7 mouse cellular contexts compared by ENCODE assay signal in the genomic region with DNA sequence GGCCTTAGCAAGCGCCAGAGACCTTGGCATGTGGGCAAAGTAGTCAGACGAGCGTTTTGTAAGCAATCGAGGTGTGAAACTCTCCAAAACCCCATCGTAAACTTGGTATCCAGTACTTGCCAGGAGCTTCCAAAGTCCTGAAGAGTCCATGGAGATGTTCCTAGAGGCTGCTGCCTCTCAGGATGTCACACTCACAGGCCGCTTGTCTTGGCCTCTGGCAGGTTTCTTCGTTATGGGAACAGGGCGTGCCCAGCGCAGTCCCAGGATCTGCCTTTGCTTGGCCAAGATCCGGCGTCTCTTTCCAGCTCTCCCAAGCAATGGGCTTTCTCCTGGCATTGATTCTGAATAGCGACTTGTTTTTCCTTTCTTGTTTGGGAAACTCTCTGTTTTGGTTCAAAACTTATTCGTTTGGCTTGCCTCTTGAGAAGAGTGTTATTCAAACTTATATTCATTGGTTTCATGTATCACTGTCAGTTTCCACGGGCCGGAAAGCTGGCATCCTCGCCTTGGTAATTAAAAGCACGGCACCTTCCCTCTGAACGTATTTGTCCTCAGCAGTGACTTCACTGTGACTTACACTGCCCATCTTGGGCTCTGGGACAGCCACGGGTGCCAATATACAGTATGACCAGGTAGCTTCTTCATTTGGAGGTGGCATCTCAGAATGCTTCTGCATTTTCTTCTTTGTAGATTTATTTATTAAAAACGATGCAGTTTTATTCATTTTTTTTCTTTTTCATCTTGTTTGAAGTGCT. TPM values are rescaled to one million over a fixed set of nuclear protein-coding genes. Genes with fewer than 3 reads are reported as not detected.
DNase-seq lines count a peak whose midpoint lies in the region; ATAC-seq and TF ChIP-seq lines count a peak whose summit lies in the region.

No protein-coding gene starts in this region.

- H3K9me3 ChIP-seq in CH12.LX (replicated peaks; ENCODE audit: low read length): no peaks in the 10 kb centered on the region
- H3K9me3 ChIP-seq in ES-E14 (ENCODE audit: control insufficient read depth, insufficient read depth, low read depth, low read length): no peaks in the 10 kb centered on the region
- no peaks in the 10 kb centered on the region for H3K9me3 ChIP-seq in erythroblast, embryonic 14.5 days (ENCODE audit: control insufficient read depth, low read length)
- no peaks in the 10 kb centered on the region for H3K9me3 ChIP-seq in heart, postnatal 0 days (replicated peaks; ENCODE audit: control insufficient read depth, low read length)
- no peaks in the 10 kb centered on the region for H3K9me3 ChIP-seq in midbrain, embryonic 11.5 days (ENCODE audit: control insufficient read depth, low read length)

- WGBS in heart, postnatal 0 days: 11% methylated on average over 20 of the region's 20 CpGs
- 20% methylated on average over 20 of the region's 20 CpGs for WGBS in midbrain, embryonic 11.5 days

- H3K27ac ChIP-seq in CH12.LX (ENCODE audit: insufficient read depth, low read depth) (peak overlapping the region; percentile 89), ES-E14 (ENCODE audit: insufficient read depth, low read depth, low read length, poor library complexity, severe bottlenecking) (peak overlapping the region; percentile 92)
- H3K27ac ChIP-seq in heart, postnatal 0 days (ENCODE audit: low read depth): peak overlapping the region; percentile 94
- H3K27ac ChIP-seq in midbrain, embryonic 11.5 days (ENCODE audit: low read depth, low read length): peak overlapping the region; percentile 66

- peaks cover 51% of the 10 kb centered on the region for H3K79me2 ChIP-seq in CH12.LX (replicated peaks; ENCODE audit: control insufficient read depth, extremely low read depth, insufficient read depth, poor library complexity, severe bottlenecking)

- H3K4me1 ChIP-seq in CH12.LX (ENCODE audit: control insufficient read depth in 1 of 2, insufficient read depth in 2 of 2): peaks cover 17 to 73% of the 10 kb centered on the region in 2 experiments
- H3K4me1 ChIP-seq in ES-E14 (ENCODE audit: control insufficient read depth in 2 of 2, insufficient read depth in 2 of 2, low read length in 2 of 2, poor library complexity in 1 of 2): peaks cover 6 to 12% of the 10 kb centered on the region in 2 experiments; a peak in 3 of 4 replicates
- H3K4me1 ChIP-seq in erythroblast, embryonic 14.5 days (ENCODE audit: control insufficient read depth): peaks cover 44% of the 10 kb centered on the region
- H3K4me1 ChIP-seq in heart, postnatal 0 days (ENCODE audit: control insufficient read depth, insufficient read depth): peaks cover 39% of the 10 kb centered on the region
- H3K4me1 ChIP-seq in midbrain, embryonic 11.5 days (ENCODE audit: control insufficient read depth, insufficient read depth, low read length): peaks cover 28% of the 10 kb centered on the region

- peak overlapping the region; percentile 80 for H3K4me2 ChIP-seq in CH12.LX (ENCODE audit: insufficient read depth, low read depth, poor library complexity, severe bottlenecking)
- H3K4me2 ChIP-seq in heart, postnatal 0 days (ENCODE audit: low read depth, low read length): peak overlapping the region; percentile 90
- peak overlapping the region; percentile 84 for H3K4me2 ChIP-seq in midbrain, embryonic 11.5 days

- ATAC-seq in heart, postnatal 0 days (ENCODE audit: insufficient read depth, low read depth): no peak
- no peak for ATAC-seq in midbrain, embryonic 11.5 days (ENCODE audit: low FRiP score)
- no peak for ATAC-seq in inflammation-experienced regulatory T-cells, adult 6 months

- TF ChIP-seq RAD21 in CH12.LX (IDR thresholded peaks at IDR 0.05; ENCODE audit: low read depth, low read length): no peak

- no peaks in the 10 kb centered on the region for H3K27me3 ChIP-seq in CH12.LX (replicated peaks)
- no peaks in the 10 kb centered on the region for H3K27me3 ChIP-seq in erythroblast, embryonic 14.5 days (ENCODE audit: control insufficient read depth)
- H3K27me3 ChIP-seq in heart, postnatal 0 days (ENCODE audit: control insufficient read depth, insufficient read depth, low read length): no peaks in the 10 kb centered on the region
- no peaks in the 10 kb centered on the region for H3K27me3 ChIP-seq in midbrain, embryonic 11.5 days (ENCODE audit: control insufficient read depth, insufficient read depth, low read length)

- in situ Hi-C loops in CH12.LX (cut with MboI; ENCODE audit: low pct_ligation_motif_present, low pct_unique_long_range_greater_than_20kb, low sequenced_read_pairs): loop anchor here (5.0 to 10.0 kb wide), 2 partner anchors 50 to 82 kb away; no protein-coding TSS in a partner anchor
- in situ Hi-C loops in ES-E14 (cut with MboI; ENCODE audit: low sequenced_read_pairs in 2 of 2, unreplicated experiment in 2 of 2): no loop called here

- dilution Hi-C loops in CH12.LX (cut with MboI; ENCODE audit: extremely low pct_ligation_motif_present, extremely low pct_unique_long_range_greater_than_20kb, low sequenced_read_pairs): no loop called here

- no peak for TF ChIP-seq EP300 in CH12.LX (IDR thresholded peaks at IDR 0.05; ENCODE audit: low read length)
- no peak for TF ChIP-seq EP300 in heart, postnatal 0 days (IDR thresholded peaks at IDR 0.05; ENCODE audit: low read depth)

- H3K9ac ChIP-seq in CH12.LX (ENCODE audit: insufficient read depth, low read depth): peak overlapping the region; percentile 91
- peak overlapping the region; percentile 98 for H3K9ac ChIP-seq in ES-E14 (ENCODE audit: insufficient read depth, low read depth, low read length, poor library complexity, severe bottlenecking)
- peak overlapping the region; percentile 68 for H3K9ac ChIP-seq in heart, postnatal 0 days (replicated peaks; ENCODE audit: low read depth, low read length)
- H3K9ac ChIP-seq in midbrain, embryonic 11.5 days (ENCODE audit: low read length): peak overlapping the region; percentile 84

- no peak for TF ChIP-seq CTCF in CH12.LX (conservative IDR thresholded peaks at IDR 0.05 in 1 of 2, IDR thresholded peaks at IDR 0.05 in 1 of 2; ENCODE audit: low read depth in 2 of 2, low read length in 2 of 2)
- no peak for TF ChIP-seq CTCF in heart, postnatal 0 days (IDR thresholded peaks at IDR 0.05; ENCODE audit: low read depth)

- TF ChIP-seq POLR2A in CH12.LX (IDR thresholded peaks at IDR 0.05; ENCODE audit: low read depth, low read length): no peak

- peak overlapping the region; percentile 76 to 88 (median 81) for H3K4me3 ChIP-seq in CH12.LX (replicated peaks in 1 of 3; ENCODE audit: low read depth in 2 of 3, low read length in 2 of 3, poor library complexity in 1 of 3)
- H3K4me3 ChIP-seq in ES-E14 (ENCODE audit: insufficient read depth in 1 of 2, low read depth in 1 of 2, low read length in 2 of 2, poor library complexity in 1 of 2, severe bottlenecking in 1 of 2): peak overlapping the region; percentile 79 to 97
- H3K4me3 ChIP-seq in erythroblast, embryonic 14.5 days (replicated peaks): peak overlapping the region; percentile 94
- H3K4me3 ChIP-seq in heart, postnatal 0 days (ENCODE audit: low read depth, low read length): peak overlapping the region; percentile 68
- H3K4me3 ChIP-seq in midbrain, embryonic 11.5 days (ENCODE audit: low read depth, low read length): peak overlapping the region; percentile 60

- peaks cover 16 to 35% of the 10 kb centered on the region in 2 experiments for H3K36me3 ChIP-seq in CH12.LX (replicated peaks in 1 of 2; ENCODE audit: control insufficient read depth in 1 of 2, insufficient read depth in 1 of 2, low read length in 1 of 2)
- peaks cover 13% of the 10 kb centered on the region for H3K36me3 ChIP-seq in ES-E14 (ENCODE audit: control insufficient read depth, insufficient read depth, low read length, poor library complexity, severe bottlenecking)
- peaks cover 23% of the 10 kb centered on the region for H3K36me3 ChIP-seq in erythroblast, embryonic 14.5 days (ENCODE audit: control insufficient read depth)
- peaks cover 10% of the 10 kb centered on the region for H3K36me3 ChIP-seq in heart, postnatal 0 days (replicated peaks; ENCODE audit: control insufficient read depth, insufficient read depth, low read length)
- peaks cover 9% of the 10 kb centered on the region; the same call in 1 of the 2 replicates for H3K36me3 ChIP-seq in midbrain, embryonic 11.5 days (ENCODE audit: control insufficient read depth, insufficient read depth, low read length)

- DNase-seq in CH12.LX (ENCODE audit: extremely low read depth): no peak
- DNase-seq in ES-E14 (ENCODE audit: low read depth, low spot score): no peak
- no peak for DNase-seq in heart, postnatal 0 days (ENCODE audit: low spot score)
- peak; percentile 37 to 60 for DNase-seq in kidney, postnatal 4 days
- DNase-seq in midbrain, embryonic 11.5 days (ENCODE audit: low spot score, missing footprints): peak; percentile 95

TF ChIP-seq in CH12.LX, 34 proteins besides CTCF, POLR2A, EP300 and RAD21 (continues in another document):
- TF ChIP-seq RCOR1 (conservative IDR thresholded peaks at IDR 0.05; ENCODE audit: low read depth, low read length): no peak
- no peak for TF ChIP-seq USF2 (conservative IDR thresholded peaks at IDR 0.05; ENCODE audit: low read depth, low read length)

TF ChIP-seq in ES-E14, 5 proteins besides CTCF, POLR2A, EP300 and RAD21 (continues in another document):
- TF ChIP-seq MAFK (IDR thresholded peaks at IDR 0.05; ENCODE audit: insufficient read depth, low read depth, low read length): no peak
- no peak for TF ChIP-seq ZC3H11A (IDR thresholded peaks at IDR 0.05; ENCODE audit: borderline replicate concordance, low read depth, low read length)
- no peak for TF ChIP-seq HCFC1 (IDR thresholded peaks at IDR 0.05; ENCODE audit: borderline replicate concordance, insufficient read depth, low read length)

RNA-seq across cellular contexts. Expression of gene Nadk, which starts 2.3 kb away (rescaled TPM):
- total RNA-seq in CH12.LX (2012; rRNA removed) (138 and 162 TPM in 2 replicates), CH12.LX (2014; rRNA removed) (193 and 204 TPM in 2 replicates), ES-E14 (2012; rRNA removed) (73.5 and 88.5 TPM in 2 replicates)
- 199 and 212 TPM in 2 replicates for polyA plus RNA-seq in CH12.LX (2012; ENCODE audit: insufficient read length, low read depth)
- 1.0 and 1.9 TPM in 2 replicates for polyA plus RNA-seq in erythroblast, embryonic 14.5 days (2012)
- total RNA-seq in heart, postnatal 0 days (2014; rRNA removed; ENCODE audit: low replicate concordance): 48.0 and 52.7 TPM in 2 replicates
- polyA plus RNA-seq in heart, postnatal 0 days (2015; fragmentation: Nextera tagmentation; extraction: Ambion mirVana): 36.0 and 37.4 TPM in 2 replicates
- polyA plus RNA-seq in midbrain, embryonic 11.5 days (2014; fragmentation: Nextera tagmentation; extraction: Ambion mirVana): 98.3 and 99.8 TPM in 2 replicates
- polyA plus RNA-seq in inflammation-experienced regulatory T-cells, adult 6 months (2017; shearing (Covaris generic)): 10 to 100 TPM; 50.9 to 55.9 (median 53.2) TPM

RNA-seq across cellular contexts. Expression of gene Slc35e2, which starts 36.7 kb away (rescaled TPM):
- total RNA-seq in CH12.LX (2012; rRNA removed): 14.2 and 14.6 TPM in 2 replicates
- 9.9 and 10.4 TPM in 2 replicates for total RNA-seq in CH12.LX (2014; rRNA removed)
- 6.2 and 8.2 TPM in 2 replicates for polyA plus RNA-seq in CH12.LX (2012; ENCODE audit: insufficient read length, low read depth)
- 25.5 and 33.5 TPM in 2 replicates for total RNA-seq in ES-E14 (2012; rRNA removed)
- 0.09 and 0.12 TPM in 2 replicates for polyA plus RNA-seq in erythroblast, embryonic 14.5 days (2012)
- total RNA-seq in heart, postnatal 0 days (2014; rRNA removed; ENCODE audit: low replicate concordance): 11.8 and 14.4 TPM in 2 replicates
- polyA plus RNA-seq in heart, postnatal 0 days (2015; fragmentation: Nextera tagmentation; extraction: Ambion mirVana): 3.6 and 4.4 TPM in 2 replicates
- polyA plus RNA-seq in midbrain, embryonic 11.5 days (2014; fragmentation: Nextera tagmentation; extraction: Ambion mirVana): 18.0 and 18.1 TPM in 2 replicates
- polyA plus RNA-seq in inflammation-experienced regulatory T-cells, adult 6 months (2017; shearing (Covaris generic)): 1 to 10 TPM; 7.9 to 9.1 (median 8.5) TPM

Comparison
In these comparisons a context has a peak if more than half of its experiments do, and no peak if none do; other contexts are left out.
1. DNase-seq: peak in kidney, postnatal 4 days (2 of 2) and midbrain, embryonic 11.5 days (single experiment); none in CH12.LX (single experiment), ES-E14 (single experiment) and heart, postnatal 0 days (single experiment).
2. RNA of gene Nadk, which starts 2.3 kb away (polyA plus RNA-seq): 199 to 212 TPM in CH12.LX, 98.3 to 99.8 TPM in midbrain, embryonic 11.5 days, 50.9 to 55.9 TPM in inflammation-experienced regulatory T-cells, adult 6 months and 36.0 to 37.4 TPM in heart, postnatal 0 days; 1.0 to 1.9 TPM in erythroblast, embryonic 14.5 days; every median in the first group is over 10 times any median in the second.
3. Peak in every context shown above with its lines, with median percentiles within 50 percentile points of each other: H3K27ac ChIP-seq, H3K4me2 ChIP-seq, H3K4me3 ChIP-seq and H3K9ac ChIP-seq.